Mouse (Mus musculus) testis, adult 2 months (tissue): ENCODE measurements around the gene Ndufs1.

Source experiments
- CTCF ChIP-seq: fragments of 200-500 bp; IDR thresholded peaks from 2 replicates; pipeline ENCODE4 v1.5.1; 2012; ENCODE audit warnings: low read depth, mild to moderate bottlenecking, inconsistent platforms, low read length, moderate library complexity; ENCODE audit not compliant: control insufficient read depth, insufficient read depth, insufficient replicate concordance
- POLR2A ChIP-seq: fragments of 200-500 bp; IDR thresholded peaks from 2 replicates; pipeline ENCODE4 v1.6.1; 2012; ENCODE audit warnings: low read depth, mild to moderate bottlenecking, inconsistent platforms, low read length, moderate library complexity; ENCODE audit not compliant: control insufficient read depth

DNA sequence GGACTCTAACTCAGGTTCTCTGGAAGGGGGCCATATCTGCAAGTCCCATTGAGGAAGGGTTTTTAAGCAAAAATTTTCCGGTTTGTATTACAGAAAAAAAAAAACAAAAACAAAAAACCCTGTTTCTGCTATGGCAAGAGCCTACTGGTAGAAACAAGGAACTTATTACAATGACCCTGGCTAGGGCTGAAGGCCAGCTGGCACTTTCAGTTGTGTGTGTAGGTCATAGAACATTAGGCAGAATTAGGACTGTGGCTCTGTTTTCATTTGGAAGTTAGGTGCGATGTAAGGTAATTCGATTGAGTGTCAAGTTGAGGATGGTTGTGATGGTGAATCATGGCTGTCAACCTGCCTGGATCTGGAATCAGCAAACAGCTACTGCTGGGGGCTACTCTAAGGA lies 11.9 kb upstream of the Ndufs1 start:
- TF ChIP-seq CTCF (no peak), POLR2A (no peak)
